Mouse (Mus musculus): Measurements from ENCODE around the gene Fshb. TPM values are rescaled to one million over a fixed set of nuclear protein-coding genes. Genes with fewer than 3 reads are reported as not detected.

The Fshb gene
- polyA plus RNA-seq (2015; fragmentation: Nextera tagmentation; extraction: Ambion mirVana) = not detected in 2 replicates

GRCm38 (mm10) chr2:107059556-107059955 lies at the start of gene Fshb:
Gene Fshb (minus strand): TSS chr2:107059656.
- H3K27ac ChIP-seq (replicated peaks) = no peak within 1 kb of the TSS
- no peak within 1 kb of the TSS for H3K4me3 ChIP-seq (replicated peaks)
- H3K4me1 ChIP-seq = no peaks in the 10 kb centered on the region
- H3K9ac ChIP-seq = no peak within 1 kb of the TSS
- no peaks in the 10 kb centered on the region for H3K36me3 ChIP-seq
- H3K27me3 ChIP-seq = no peaks in the 10 kb centered on the region
- no peak for ATAC-seq (ENCODE audit: insufficient number of reproducible peaks, low FRiP score, low TSS enrichment, low read depth)
- WGBS = 75% methylated on average over 4 of the region's 4 CpGs
- no peak within 1 kb of the TSS for H3K4me2 ChIP-seq (replicated peaks)
- no peaks in the 10 kb centered on the region for H3K9me3 ChIP-seq (replicated peaks)

GRCm38 (mm10) chr2:107084256-107084655 lies 24.8 kb upstream of the Fshb start:
- Histone ChIP-seq H3K27ac (replicated peaks) (no peak overlapping the region), H3K9me3 (replicated peaks) (no peaks in the 10 kb centered on the region), H3K9ac (no peak overlapping the region), H3K4me3 (replicated peaks) (no peak overlapping the region), H3K4me2 (replicated peaks) (no peak overlapping the region), H3K4me1 (no peaks in the 10 kb centered on the region), H3K36me3 (no peaks in the 10 kb centered on the region), H3K27me3 (no peaks in the 10 kb centered on the region)
- 33% methylated on average over 2 of the region's 2 CpGs for WGBS
- ATAC-seq (ENCODE audit: insufficient number of reproducible peaks, low FRiP score, low TSS enrichment, low read depth) = no peak

GRCm38 (mm10) chr2:107083071-107083885 lies 23.8 kb upstream of the Fshb start:
- 48% methylated on average over 14 of the region's 14 CpGs for WGBS
- Histone ChIP-seq H3K9ac (no peak overlapping the region), H3K27ac (replicated peaks) (no peak overlapping the region), H3K27me3 (no peaks in the 10 kb centered on the region), H3K4me2 (replicated peaks) (no peak overlapping the region), H3K4me1 (no peaks in the 10 kb centered on the region), H3K36me3 (no peaks in the 10 kb centered on the region), H3K4me3 (replicated peaks) (no peak overlapping the region), H3K9me3 (replicated peaks) (no peaks in the 10 kb centered on the region)
- ATAC-seq (ENCODE audit: insufficient number of reproducible peaks, low FRiP score, low TSS enrichment, low read depth) = no peak

GRCm38 (mm10) chr2:107063260-107063659 lies 3.8 kb upstream of the Fshb start:
- Histone ChIP-seq H3K4me1 (no peaks in the 10 kb centered on the region), H3K4me3 (replicated peaks) (no peak overlapping the region), H3K9me3 (replicated peaks) (no peaks in the 10 kb centered on the region), H3K9ac (no peak overlapping the region), H3K36me3 (no peaks in the 10 kb centered on the region), H3K27me3 (no peaks in the 10 kb centered on the region), H3K4me2 (replicated peaks) (no peak overlapping the region), H3K27ac (replicated peaks) (no peak overlapping the region)
- 37% methylated on average over 2 of the region's 2 CpGs for WGBS
- ATAC-seq (ENCODE audit: insufficient number of reproducible peaks, low FRiP score, low TSS enrichment, low read depth) = no peak

- no peaks in the 10 kb centered on the region for H3K36me3 ChIP-seq
- ATAC-seq (ENCODE audit: insufficient number of reproducible peaks, low FRiP score, low TSS enrichment, low read depth) = no peak
- H3K4me2 ChIP-seq (replicated peaks) = no peak overlapping the region
- H3K27me3 ChIP-seq = no peaks in the 10 kb centered on the region
- no peaks in the 10 kb centered on the region for H3K4me1 ChIP-seq
- H3K9ac ChIP-seq = no peak overlapping the region
- no peak overlapping the region for H3K27ac ChIP-seq (replicated peaks)
- no peaks in the 10 kb centered on the region for H3K9me3 ChIP-seq (replicated peaks)
- no peak overlapping the region for H3K4me3 ChIP-seq (replicated peaks)
Measured at GRCm38 (mm10) chr2:107045955-107046354, 13.5 kb downstream of the Fshb start.

GRCm38 (mm10) chr2:107040816-107041215 lies 18.6 kb downstream of the Fshb start:
- Histone ChIP-seq H3K9me3 (replicated peaks) (no peaks in the 10 kb centered on the region), H3K36me3 (no peaks in the 10 kb centered on the region), H3K27ac (replicated peaks) (no peak overlapping the region), H3K4me3 (replicated peaks) (no peak overlapping the region), H3K4me1 (no peaks in the 10 kb centered on the region), H3K27me3 (no peaks in the 10 kb centered on the region), H3K4me2 (replicated peaks) (no peak overlapping the region), H3K9ac (no peak overlapping the region)
- ATAC-seq (ENCODE audit: insufficient number of reproducible peaks, low FRiP score, low TSS enrichment, low read depth) = no peak
- 80% methylated on average over 4 of the region's 4 CpGs for WGBS

GRCm38 (mm10) chr2:107035980-107036379 lies 23.5 kb downstream of the Fshb start:
- no peak overlapping the region for H3K4me2 ChIP-seq (replicated peaks)
- no peaks in the 10 kb centered on the region for H3K9me3 ChIP-seq (replicated peaks)
- no peaks in the 10 kb centered on the region for H3K36me3 ChIP-seq
- H3K27ac ChIP-seq (replicated peaks) = no peak overlapping the region
- 90% methylated on average over 2 of the region's 2 CpGs for WGBS
- H3K4me1 ChIP-seq = no peaks in the 10 kb centered on the region
- H3K27me3 ChIP-seq = no peaks in the 10 kb centered on the region
- H3K4me3 ChIP-seq (replicated peaks) = no peak overlapping the region
- no peak overlapping the region for H3K9ac ChIP-seq
- ATAC-seq (ENCODE audit: insufficient number of reproducible peaks, low FRiP score, low TSS enrichment, low read depth) = no peak

GRCm38 (mm10) chr2:107024694-107025093 lies 34.8 kb downstream of the Fshb start:
- Histone ChIP-seq H3K4me3 (replicated peaks) (no peak overlapping the region), H3K36me3 (no peaks in the 10 kb centered on the region), H3K9ac (no peak overlapping the region), H3K4me1 (no peaks in the 10 kb centered on the region), H3K9me3 (replicated peaks) (no peaks in the 10 kb centered on the region), H3K27me3 (no peaks in the 10 kb centered on the region), H3K4me2 (replicated peaks) (no peak overlapping the region), H3K27ac (replicated peaks) (no peak overlapping the region)
- 61% methylated on average over 4 of the region's 4 CpGs for whole genome bisulfite sequencing
- ATAC-seq (ENCODE audit: insufficient number of reproducible peaks, low FRiP score, low TSS enrichment, low read depth) = no peak

GRCm38 (mm10) chr2:107022713-107023112 lies 36.7 kb downstream of the Fshb start:
- WGBS = 95% methylated on average over 5 of the region's 5 CpGs
- H3K9ac ChIP-seq = no peak overlapping the region
- H3K4me3 ChIP-seq (replicated peaks) = no peak overlapping the region
- no peaks in the 10 kb centered on the region for H3K27me3 ChIP-seq
- no peaks in the 10 kb centered on the region for H3K4me1 ChIP-seq
- H3K36me3 ChIP-seq = no peaks in the 10 kb centered on the region
- no peaks in the 10 kb centered on the region for H3K9me3 ChIP-seq (replicated peaks)
- no peak for ATAC-seq (ENCODE audit: insufficient number of reproducible peaks, low FRiP score, low TSS enrichment, low read depth)
- H3K27ac ChIP-seq (replicated peaks) = no peak overlapping the region
- H3K4me2 ChIP-seq (replicated peaks) = no peak overlapping the region

- H3K9ac ChIP-seq = no peak overlapping the region
- H3K27me3 ChIP-seq = no peaks in the 10 kb centered on the region
- no peaks in the 10 kb centered on the region for H3K4me1 ChIP-seq
- 50% methylated on average over 2 of the region's 2 CpGs for WGBS
- no peak overlapping the region for H3K4me2 ChIP-seq (replicated peaks)
- H3K4me3 ChIP-seq (replicated peaks) = no peak overlapping the region
- H3K36me3 ChIP-seq = no peaks in the 10 kb centered on the region
- no peak for ATAC-seq (ENCODE audit: insufficient number of reproducible peaks, low FRiP score, low TSS enrichment, low read depth)
- no peak overlapping the region for H3K27ac ChIP-seq (replicated peaks)
- no peaks in the 10 kb centered on the region for H3K9me3 ChIP-seq (replicated peaks)
Measured at GRCm38 (mm10) chr2:107019331-107019730, 40.1 kb downstream of the Fshb start.

- H3K4me2 ChIP-seq (replicated peaks) = no peak overlapping the region
- no peaks in the 10 kb centered on the region for H3K4me1 ChIP-seq
- no peaks in the 10 kb centered on the region for H3K36me3 ChIP-seq
- H3K9ac ChIP-seq = no peak overlapping the region
- no peak for ATAC-seq (ENCODE audit: insufficient number of reproducible peaks, low FRiP score, low TSS enrichment, low read depth)
- H3K4me3 ChIP-seq (replicated peaks) = no peak overlapping the region
- H3K27ac ChIP-seq (replicated peaks) = no peak overlapping the region
- 75% methylated on average over 4 of the region's 4 CpGs for WGBS
- H3K9me3 ChIP-seq (replicated peaks) = no peaks in the 10 kb centered on the region
- no peaks in the 10 kb centered on the region for H3K27me3 ChIP-seq
Measured at GRCm38 (mm10) chr2:107013161-107013560, 46.3 kb downstream of the Fshb start.

GRCm38 (mm10) chr2:107012318-107012717 lies 47.1 kb downstream of the Fshb start:
- 90% methylated on average over 4 of the region's 4 CpGs for WGBS
- Histone ChIP-seq H3K9ac (no peak overlapping the region), H3K9me3 (replicated peaks) (no peaks in the 10 kb centered on the region), H3K4me2 (replicated peaks) (no peak overlapping the region), H3K27me3 (no peaks in the 10 kb centered on the region), H3K4me1 (no peaks in the 10 kb centered on the region), H3K4me3 (replicated peaks) (no peak overlapping the region), H3K27ac (replicated peaks) (no peak overlapping the region), H3K36me3 (no peaks in the 10 kb centered on the region)
- no peak for ATAC-seq (ENCODE audit: insufficient number of reproducible peaks, low FRiP score, low TSS enrichment, low read depth)

Measured in embryonic facial prominence, embryonic 15.5 days (tissue).